Mouse (Mus musculus) thymus, adult 2 months (tissue): ENCODE data around the gene AW011738. TPM values are rescaled to one million over a fixed set of nuclear protein-coding genes. Genes with fewer than 3 reads are reported as not detected.

Experiments used
- DNase-seq: peaks from one replicate; pipeline ENCODE4 v3.0.0; 2021
- H3K27ac ChIP-seq: fragments of 200-500 bp; 2 replicates; pipeline ENCODE4 v1.5.1; 2012; ENCODE audit warnings: low read length, control low read depth; ENCODE audit not compliant: control insufficient read depth, insufficient read depth
- H3K27me3 ChIP-seq: fragments of 200-500 bp; 2 replicates; pipeline ENCODE4 v1.6.1; 2012; ENCODE audit warnings: mild to moderate bottlenecking, low read length, moderate library complexity, mixed read lengths; ENCODE audit not compliant: control insufficient read depth, insufficient read depth
- H3K36me3 ChIP-seq: fragments of 200-500 bp; 2 replicates; pipeline ENCODE4 v1.6.1; 2012; ENCODE audit warnings: mild to moderate bottlenecking, low read length, moderate library complexity; ENCODE audit not compliant: control insufficient read depth, insufficient read depth
- H3K4me1 ChIP-seq: fragments of 200-500 bp; replicated peaks from 2 replicates; pipeline ENCODE4 v1.6.1; 2012; ENCODE audit warnings: low read length; ENCODE audit not compliant: control insufficient read depth, insufficient read depth
- H3K4me3 ChIP-seq: fragments of 200-500 bp; 2 replicates; pipeline ENCODE4 v1.5.1; 2012; ENCODE audit warnings: mild to moderate bottlenecking, low read length, control low read depth, moderate library complexity; ENCODE audit not compliant: control insufficient read depth, insufficient read depth
- CTCF ChIP-seq: fragments of 200-500 bp; IDR thresholded peaks from 2 replicates; pipeline ENCODE4 v1.5.1; 2012; ENCODE audit warnings: mild to moderate bottlenecking, control low read depth, low read length, moderate library complexity, borderline replicate concordance; ENCODE audit not compliant: control insufficient read depth, poor library complexity, insufficient read depth; ENCODE audit errors: extremely low read depth
- POLR2A ChIP-seq: fragments of 200-500 bp; IDR thresholded peaks from 2 replicates; pipeline ENCODE4 v1.6.1; 2012; ENCODE audit warnings: mild to moderate bottlenecking, low read length, control low read depth, moderate library complexity; ENCODE audit not compliant: control insufficient read depth, poor library complexity, insufficient read depth; ENCODE audit errors: extremely low read depth
- WGBS: fragments of 180-500 bp; shearing (Covaris S2); methylation state at CpG from one replicate; pipeline ENCODE4 v1.1.7; 2018; 5-methylcytosine and 5-hydroxymethylcytosine counted together
- polyA plus RNA-seq: library from polyadenylated mRNA; depleted of rRNA; stranded (reverse); fragments of >200 nt; gene quantifications from 2 replicates; pipeline ENCODE4 v1.2.3, GENCODE M21; 2012

The AW011738 gene
- polyA plus RNA-seq, 1 experiment = 10.0 TPM

- no peaks in the 10 kb centered on the region for H3K4me1 ChIP-seq
- H3K27ac ChIP-seq = no peak overlapping the region
- peak overlapping the region; percentile 9 for H3K4me3 ChIP-seq
- WGBS = 84% methylated on average over 18 of the region's 18 CpGs
- DNase-seq = no peak
- no peaks in the 10 kb centered on the region for H3K27me3 ChIP-seq
- TF ChIP-seq CTCF (no peak), POLR2A (no peak)
- H3K36me3 ChIP-seq = 0 out of 2 replicates have a peak, but pooled peaks cover 3% of the 10 kb centered on the region
Measured at GRCm38 (mm10) chr4:156227752-156228392, 24.8 kb downstream of the AW011738 start.

- no peak for DNase-seq
- H3K27ac ChIP-seq = no peak overlapping the region
- 72% methylated on average over 12 of the region's 12 CpGs for WGBS
- TF ChIP-seq POLR2A = no peak
- TF ChIP-seq CTCF = no peak
- H3K36me3 ChIP-seq = 0 out of 2 replicates have a peak, but pooled peaks cover 3% of the 10 kb centered on the region
- H3K4me1 ChIP-seq = peaks cover 4% of the 10 kb centered on the region
- peak overlapping the region; percentile 9; the same call in 1 of the 2 replicates for H3K4me3 ChIP-seq
- no peaks in the 10 kb centered on the region for H3K27me3 ChIP-seq
Measured at GRCm38 (mm10) chr4:156228393-156229024, 25.4 kb downstream of the AW011738 start.

GRCm38 (mm10) chr4:156234021-156234501 is 31.0 kb downstream of the AW011738 start:
- H3K27me3 ChIP-seq = no peaks in the 10 kb centered on the region
- 26% methylated on average over 17 of the region's 17 CpGs for WGBS
- H3K36me3 ChIP-seq = peaks cover 4% of the 10 kb centered on the region; the same call in 1 of the 2 replicates
- H3K4me1 ChIP-seq = peaks cover 18% of the 10 kb centered on the region
- peak overlapping the region; percentile 71 for H3K4me3 ChIP-seq
- no peak overlapping the region for H3K27ac ChIP-seq
- DNase-seq = peak; percentile 19
- no peak for TF ChIP-seq POLR2A
- TF ChIP-seq CTCF = no peak

GRCm38 (mm10) chr4:156234701-156235213 is 31.7 kb downstream of the AW011738 start, which contains the start of gene Plekhn1:
TSS of gene Plekhn1 (minus strand) at chr4:156234857.
- WGBS = under 1% methylated on average over 37 of the region's 48 CpGs
- Histone ChIP-seq H3K4me1 (peaks cover 18% of the 10 kb centered on the region), H3K27ac (no peak within 1 kb of the TSS; the same call in 1 of the 2 replicates), H3K36me3 (peaks cover 11% of the 10 kb centered on the region), H3K4me3 (peak within 1 kb of the TSS; percentile 85), H3K27me3 (no peaks in the 10 kb centered on the region)
- no peak for TF ChIP-seq CTCF
- peak; percentile 49; the same call in 1 of the 2 replicates for TF ChIP-seq POLR2A
- peak; percentile 79 for DNase-seq

- peak; percentile 24 for DNase-seq
- no peaks in the 10 kb centered on the region for H3K27me3 ChIP-seq
- peaks cover 18% of the 10 kb centered on the region for H3K4me1 ChIP-seq
- H3K36me3 ChIP-seq = peaks cover 17% of the 10 kb centered on the region
- TF ChIP-seq CTCF (no peak), POLR2A (no peak)
- H3K27ac ChIP-seq = no peak overlapping the region; the same call in 1 of the 2 replicates
- WGBS = 1% methylated on average over 15 of the region's 15 CpGs
- peak overlapping the region; percentile 60 for H3K4me3 ChIP-seq
Measured at GRCm38 (mm10) chr4:156235360-156235770, 32.3 kb downstream of the AW011738 start.

- Histone ChIP-seq H3K27me3 (no peaks in the 10 kb centered on the region), H3K4me1 (peaks cover 18% of the 10 kb centered on the region), H3K27ac (no peak within 1 kb of the TSS; the same call in 1 of the 2 replicates), H3K4me3 (peak within 1 kb of the TSS; percentile 85), H3K36me3 (peaks cover 19% of the 10 kb centered on the region)
- WGBS = under 1% methylated on average over 85 of the region's 90 CpGs
- TF ChIP-seq POLR2A = peak; percentile 67
- TF ChIP-seq CTCF = no peak
- peak; percentile 92 for DNase-seq
Measured at GRCm38 (mm10) chr4:156235808-156236533, 32.9 kb downstream of the AW011738 start, which contains the start of gene Noc2l. TSS of gene Noc2l (plus strand) at chr4:156236010.
